Mouse (Mus musculus) G1E (cell line): ENCODE measurements around the gene Phkb. TPM values are rescaled to one million over a fixed set of nuclear protein-coding genes. Genes with fewer than 3 reads are reported as not detected.

Source experiments
- ATAC-seq: 2 replicates; pipeline ENCODE4 v1.8.0; 2016; ENCODE audit warnings: mild to moderate bottlenecking; ENCODE audit not compliant: insufficient number of reproducible peaks, poor library complexity, low FRiP score, severe bottlenecking; ENCODE audit errors: extremely low read depth
- DNase-seq: peaks from one replicate; pipeline ENCODE4 v3.0.0; 2012; ENCODE audit warnings: low spot score
- H3K27me3 ChIP-seq: 2 replicates; pipeline ENCODE4 v1.6.1; 2012; ENCODE audit warnings: mild to moderate bottlenecking, low read length, inconsistent platforms; ENCODE audit not compliant: insufficient read depth
- H3K36me3 ChIP-seq: replicated peaks from 2 replicates; pipeline ENCODE3; 2012; ENCODE audit warnings: mild to moderate bottlenecking, inconsistent platforms
- H3K4me1 ChIP-seq: 2 replicates; pipeline ENCODE4 v1.6.1; 2012; ENCODE audit warnings: low read depth, low read length, inconsistent platforms, mixed read lengths; ENCODE audit not compliant: insufficient read depth
- H3K4me3 ChIP-seq: 2 replicates; pipeline ENCODE4 v1.5.1; 2012; ENCODE audit warnings: low read depth, mild to moderate bottlenecking, inconsistent platforms, low read length, moderate library complexity, mixed read lengths
- H3K9me3 ChIP-seq: replicated peaks from 2 replicates; pipeline ENCODE4 v1.6.1; 2012; ENCODE audit warnings: inconsistent platforms
- CTCF ChIP-seq: IDR thresholded peaks from 2 replicates; pipeline ENCODE4 v1.5.1; 2012; ENCODE audit warnings: low read depth, low read length, inconsistent platforms, mixed read lengths
- GATA1 ChIP-seq: IDR thresholded peaks from 2 replicates; pipeline ENCODE4 v1.6.1; 2012; ENCODE audit warnings: borderline replicate concordance, low read length, inconsistent platforms, mixed read lengths
- GATA2 ChIP-seq: IDR thresholded peaks from 2 replicates; pipeline ENCODE4 v1.6.1; 2012; ENCODE audit warnings: low read depth, low read length, inconsistent platforms, borderline replicate concordance
- POLR2AphosphoS5 ChIP-seq: IDR thresholded peaks from 2 replicates; pipeline ENCODE4 v1.6.1; 2012; ENCODE audit warnings: low read depth, low read length, inconsistent platforms; ENCODE audit not compliant: insufficient replicate concordance
- TAL1 ChIP-seq: conservative IDR thresholded peaks from 2 replicates; pipeline ENCODE4 v1.6.1; 2012; ENCODE audit warnings: low read depth, low read length, inconsistent platforms, mixed read lengths
- polyA plus RNA-seq: library from polyadenylated mRNA; stranded (reverse); fragments of >175 nt; gene quantifications from 2 replicates; pipeline ENCODE4 v1.2.3, GENCODE M21; 2012
- total RNA-seq, 2 experiments: library from RNA; stranded (forward) in 1 of 2; stranded (reverse) in 1 of 2; fragments of 200-1000 nt in 1 of 2; fragments of >200 nt in 1 of 2; fragmentation: Nextera tagmentation in 1 of 2; gene quantifications; 2 replicates each; pipeline ENCODE4 v1.2.3; 2014 to 2017

Phkb gene
- total and polyA plus RNA-seq, 3 experiments, result 4.6 to 115 (median 52.1) TPM

GRCm38 (mm10) chr8:85992911-85993310, 152.2 kb downstream of the Phkb start:
- Histone ChIP-seq H3K4me1 (no peaks in the 10 kb centered on the region), H3K9me3 (no peaks in the 10 kb centered on the region), H3K27me3 (no peaks in the 10 kb centered on the region), H3K36me3 (peaks cover 6% of the 10 kb centered on the region), H3K4me3 (no peak overlapping the region)
- TF ChIP-seq CTCF, result no peak
- DNase-seq (no peak), ATAC-seq (no peak)

- no peak for DNase-seq
- H3K9me3 ChIP-seq, result no peaks in the 10 kb centered on the region
- no peak for ATAC-seq
- no peak for TF ChIP-seq POLR2AphosphoS5
- H3K36me3 ChIP-seq, result peaks cover 10% of the 10 kb centered on the region
- no peaks in the 10 kb centered on the region for H3K27me3 ChIP-seq
- H3K4me1 ChIP-seq, result no peaks in the 10 kb centered on the region
- no peak overlapping the region for H3K4me3 ChIP-seq
These were observed 152.9 kb downstream of the Phkb start for GRCm38 (mm10) chr8:85993661-85994060.

DNA sequence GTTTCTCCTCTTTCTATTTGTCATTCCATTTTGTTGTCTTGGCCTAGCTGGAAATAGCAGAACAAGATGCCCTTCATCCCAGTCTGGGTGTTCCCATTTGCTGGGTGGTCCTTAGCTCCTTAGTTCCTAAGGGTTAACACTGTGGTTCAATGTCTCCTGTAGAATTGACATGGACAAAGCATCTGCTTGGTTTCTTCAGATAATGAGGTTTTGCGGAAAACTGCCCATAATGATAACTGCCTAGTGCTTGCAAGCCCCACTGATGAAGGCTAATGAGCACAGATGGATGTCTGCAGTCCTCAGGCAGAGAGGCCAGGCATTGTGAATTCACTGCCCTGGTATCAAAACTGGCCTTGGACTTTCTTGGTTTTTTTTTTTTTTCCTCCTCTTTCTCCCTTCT, 155.2 kb downstream of the Phkb start:
- Histone ChIP-seq H3K4me1 (no peaks in the 10 kb centered on the region), H3K9me3 (no peaks in the 10 kb centered on the region), H3K27me3 (no peaks in the 10 kb centered on the region), H3K36me3 (peaks cover 12% of the 10 kb centered on the region), H3K4me3 (no peak overlapping the region)
- no peak for ATAC-seq
- no peak for DNase-seq
- TF ChIP-seq POLR2AphosphoS5, result no peak
- no peak for TF ChIP-seq CTCF
- no peak for TF ChIP-seq TAL1
- no peak for TF ChIP-seq GATA1
- TF ChIP-seq GATA2, result no peak

- Histone ChIP-seq H3K4me3 (no peak overlapping the region), H3K4me1 (no peaks in the 10 kb centered on the region), H3K36me3 (peaks cover 2% of the 10 kb centered on the region), H3K9me3 (0 out of 2 replicates have a peak, but pooled peaks cover 2% of the 10 kb centered on the region), H3K27me3 (no peaks in the 10 kb centered on the region)
- ATAC-seq (no peak), DNase-seq (no peak)
- TF ChIP-seq GATA1 (no peak), TAL1 (no peak), GATA2 (no peak), POLR2AphosphoS5 (no peak), CTCF (no peak)
These were observed 165.7 kb downstream of the Phkb start for GRCm38 (mm10) chr8:86006485-86006884.

DNA sequence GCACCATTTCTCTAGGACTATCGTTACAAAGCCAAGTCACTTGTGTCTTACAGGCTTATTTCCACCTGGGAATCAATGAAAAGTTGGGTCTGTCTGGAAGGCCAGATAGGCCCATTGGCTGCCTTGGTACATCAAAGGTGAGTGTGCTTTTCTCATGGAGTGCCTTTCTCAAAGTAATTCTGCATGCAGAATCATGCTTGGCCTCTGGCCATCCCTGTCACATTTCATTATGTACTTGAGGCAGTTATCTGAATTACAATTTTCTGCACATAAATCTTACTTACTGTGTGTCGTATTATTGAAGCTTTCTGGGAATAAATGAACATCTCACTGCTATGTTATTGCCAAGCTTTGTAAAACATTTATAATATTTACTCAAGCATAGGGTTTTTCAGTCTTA, 176.0 kb downstream of the Phkb start:
- DNase-seq (no peak), ATAC-seq (no peak)
- peaks cover 37% of the 10 kb centered on the region for H3K36me3 ChIP-seq
- H3K27me3 ChIP-seq, result no peaks in the 10 kb centered on the region
- H3K9me3 ChIP-seq, result no peaks in the 10 kb centered on the region
- TF ChIP-seq TAL1, result no peak
- TF ChIP-seq GATA1, result no peak
- no peak for TF ChIP-seq GATA2
- TF ChIP-seq CTCF, result no peak
- TF ChIP-seq POLR2AphosphoS5, result no peak
- no peaks in the 10 kb centered on the region for H3K4me1 ChIP-seq
- H3K4me3 ChIP-seq, result no peak overlapping the region

- no peak for ATAC-seq
- Histone ChIP-seq H3K36me3 (peaks cover 62% of the 10 kb centered on the region), H3K9me3 (no peaks in the 10 kb centered on the region), H3K4me1 (no peaks in the 10 kb centered on the region), H3K27me3 (no peaks in the 10 kb centered on the region), H3K4me3 (no peak overlapping the region)
- DNase-seq, result no peak
- TF ChIP-seq TAL1 (no peak), CTCF (no peak), POLR2AphosphoS5 (no peak), GATA1 (no peak), GATA2 (no peak)
These were observed 188.0 kb downstream of the Phkb start for GRCm38 (mm10) chr8:86028646-86029312.

GRCm38 (mm10) chr8:86029451-86029850, 188.7 kb downstream of the Phkb start:
- DNase-seq, result no peak
- TF ChIP-seq GATA2, result no peak
- no peak for TF ChIP-seq POLR2AphosphoS5
- TF ChIP-seq TAL1, result no peak
- TF ChIP-seq CTCF, result no peak
- peaks cover 67% of the 10 kb centered on the region for H3K36me3 ChIP-seq
- H3K9me3 ChIP-seq, result no peaks in the 10 kb centered on the region
- ATAC-seq, result no peak
- H3K4me1 ChIP-seq, result no peaks in the 10 kb centered on the region
- no peaks in the 10 kb centered on the region for H3K27me3 ChIP-seq
- no peak overlapping the region for H3K4me3 ChIP-seq
